Mouse (Mus musculus) cortical plate, adult 2 months (tissue): Measurements from ENCODE around the gene Insr.

Experiments used
- CTCF ChIP-seq: fragments of 200-500 bp; IDR thresholded peaks from 2 replicates; pipeline ENCODE4 v1.5.1; 2011; ENCODE audit warnings: mild to moderate bottlenecking, control low read depth, low read length; ENCODE audit not compliant: insufficient read depth; ENCODE audit errors: extremely low read depth
- POLR2A ChIP-seq: fragments of 200-500 bp; IDR thresholded peaks from 2 replicates; pipeline ENCODE4 v1.6.1; 2011; ENCODE audit warnings: mild to moderate bottlenecking, low read length, control low read depth; ENCODE audit not compliant: insufficient read depth; ENCODE audit errors: extremely low read depth

DNA sequence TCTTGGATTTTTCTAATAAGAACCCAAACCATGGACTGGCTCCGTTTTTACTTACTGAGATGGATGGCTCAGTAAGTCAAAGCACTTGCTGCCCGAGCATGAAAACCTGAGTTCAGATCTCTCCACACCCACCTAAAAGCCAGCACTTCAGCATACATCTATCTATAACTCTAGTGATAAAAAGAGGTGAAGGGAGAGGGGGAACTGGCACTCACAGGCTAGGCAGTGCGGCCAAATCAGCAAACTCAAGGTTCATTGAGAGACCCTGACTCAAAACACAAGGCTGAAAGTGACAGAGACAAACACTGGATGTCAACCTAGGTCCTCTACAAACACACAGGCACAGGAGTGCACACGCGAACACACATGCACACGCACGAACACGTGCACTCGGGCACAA, 2.2 kb downstream of the Insr start:
- TF ChIP-seq POLR2A (no peak), CTCF (no peak)
